Mouse (Mus musculus): ENCODE measurements around the gene Apip. TPM values are rescaled to one million over a fixed set of nuclear protein-coding genes. Genes with fewer than 3 reads are reported as not detected.

Gene Apip
- polyA plus RNA-seq, 1 experiment from 2014 or later, result 57.3 TPM

GRCm38 (mm10) chr2:103106172-103106571, 32.7 kb downstream of the Apip start:
- Histone ChIP-seq H3K4me2 (no peak overlapping the region), H3K27ac (replicated peaks) (no peak overlapping the region), H3K27me3 (replicated peaks) (no peaks in the 10 kb centered on the region), H3K36me3 (no peaks in the 10 kb centered on the region), H3K9ac (replicated peaks) (no peak overlapping the region), H3K4me3 (replicated peaks) (no peak overlapping the region), H3K9me3 (replicated peaks) (no peaks in the 10 kb centered on the region), H3K4me1 (no peaks in the 10 kb centered on the region)
- no peak for ATAC-seq (ENCODE audit: low FRiP score)
- 93% methylated on average over 2 of the region's 2 CpGs for WGBS

GRCm38 (mm10) chr2:103111669-103112068, 38.2 kb downstream of the Apip start:
- 72% methylated on average over 8 of the region's 8 CpGs for WGBS
- H3K27me3 ChIP-seq (replicated peaks), result no peaks in the 10 kb centered on the region
- no peak overlapping the region for H3K27ac ChIP-seq (replicated peaks)
- no peaks in the 10 kb centered on the region for H3K36me3 ChIP-seq
- no peak overlapping the region for H3K9ac ChIP-seq (replicated peaks)
- no peak overlapping the region for H3K4me2 ChIP-seq
- H3K4me1 ChIP-seq, result no peaks in the 10 kb centered on the region
- H3K9me3 ChIP-seq (replicated peaks), result no peaks in the 10 kb centered on the region
- no peak overlapping the region for H3K4me3 ChIP-seq (replicated peaks)
- no peak for ATAC-seq (ENCODE audit: low FRiP score)

- H3K27ac ChIP-seq (replicated peaks), result no peak overlapping the region
- H3K27me3 ChIP-seq (replicated peaks), result no peaks in the 10 kb centered on the region
- H3K4me2 ChIP-seq, result no peak overlapping the region
- no peaks in the 10 kb centered on the region for H3K4me1 ChIP-seq
- no peaks in the 10 kb centered on the region for H3K36me3 ChIP-seq
- ATAC-seq (ENCODE audit: low FRiP score), result no peak
- H3K9ac ChIP-seq (replicated peaks), result no peak overlapping the region
- 66% methylated on average over 5 of the region's 5 CpGs for WGBS
- no peaks in the 10 kb centered on the region for H3K9me3 ChIP-seq (replicated peaks)
- H3K4me3 ChIP-seq (replicated peaks), result no peak overlapping the region
These were observed 43.7 kb downstream of the Apip start for GRCm38 (mm10) chr2:103117212-103117611.

- Histone ChIP-seq H3K27me3 (replicated peaks) (no peaks in the 10 kb centered on the region), H3K4me2 (no peak overlapping the region)
- ATAC-seq (ENCODE audit: low FRiP score), result no peak
These were observed 45.1 kb downstream of the Apip start for GRCm38 (mm10) chr2:103118324-103119196.

GRCm38 (mm10) chr2:103119197-103119854, 45.9 kb downstream of the Apip start:
- 71% methylated on average over 7 of the region's 7 CpGs for WGBS
- no peak for ATAC-seq (ENCODE audit: low FRiP score)
- Histone ChIP-seq H3K4me3 (replicated peaks) (no peak overlapping the region), H3K9me3 (replicated peaks) (no peaks in the 10 kb centered on the region), H3K36me3 (no peaks in the 10 kb centered on the region), H3K27me3 (replicated peaks) (no peaks in the 10 kb centered on the region), H3K4me2 (no peak overlapping the region), H3K27ac (replicated peaks) (no peak overlapping the region), H3K4me1 (no peaks in the 10 kb centered on the region), H3K9ac (replicated peaks) (no peak overlapping the region)

More at GRCm38 (mm10) chr2:103118324-103119196, 45.1 kb downstream of the Apip start:
- no peaks in the 10 kb centered on the region for H3K4me1 ChIP-seq
- H3K27ac ChIP-seq (replicated peaks), result no peak overlapping the region
- H3K36me3 ChIP-seq, result no peaks in the 10 kb centered on the region
- H3K9ac ChIP-seq (replicated peaks), result no peak overlapping the region
- H3K4me3 ChIP-seq (replicated peaks), result no peak overlapping the region
- H3K9me3 ChIP-seq (replicated peaks), result no peaks in the 10 kb centered on the region
- 62% methylated on average over 6 of the region's 6 CpGs for WGBS

GRCm38 (mm10) chr2:103129676-103130075, 56.2 kb downstream of the Apip start:
- Histone ChIP-seq H3K4me1 (no peaks in the 10 kb centered on the region), H3K27me3 (replicated peaks) (no peaks in the 10 kb centered on the region), H3K9ac (replicated peaks) (no peak overlapping the region), H3K36me3 (no peaks in the 10 kb centered on the region), H3K27ac (replicated peaks) (no peak overlapping the region), H3K4me3 (replicated peaks) (no peak overlapping the region), H3K4me2 (no peak overlapping the region), H3K9me3 (replicated peaks) (no peaks in the 10 kb centered on the region)
- ATAC-seq (ENCODE audit: low FRiP score), result no peak
- 93% methylated on average over 2 of the region's 2 CpGs for WGBS

- no peak overlapping the region for H3K9ac ChIP-seq (replicated peaks)
- H3K4me1 ChIP-seq, result no peaks in the 10 kb centered on the region
- no peaks in the 10 kb centered on the region for H3K27me3 ChIP-seq (replicated peaks)
- no peak overlapping the region for H3K27ac ChIP-seq (replicated peaks)
- no peaks in the 10 kb centered on the region for H3K9me3 ChIP-seq (replicated peaks)
- H3K36me3 ChIP-seq, result no peaks in the 10 kb centered on the region
- no peak overlapping the region for H3K4me3 ChIP-seq (replicated peaks)
- ATAC-seq (ENCODE audit: low FRiP score), result no peak
- H3K4me2 ChIP-seq, result no peak overlapping the region
- 38% methylated on average over 4 of the region's 4 CpGs for WGBS
These were observed 57.7 kb downstream of the Apip start for GRCm38 (mm10) chr2:103131145-103131544.

GRCm38 (mm10) chr2:103138529-103139265, 65.2 kb downstream of the Apip start:
- no peak overlapping the region for H3K27ac ChIP-seq (replicated peaks)
- no peak for ATAC-seq (ENCODE audit: low FRiP score)
- no peak overlapping the region for H3K9ac ChIP-seq (replicated peaks)
- no peaks in the 10 kb centered on the region for H3K36me3 ChIP-seq
- 68% methylated on average over 8 of the region's 8 CpGs for WGBS
- H3K4me2 ChIP-seq, result no peak overlapping the region
- no peaks in the 10 kb centered on the region for H3K27me3 ChIP-seq (replicated peaks)
- H3K4me1 ChIP-seq, result no peaks in the 10 kb centered on the region
- no peaks in the 10 kb centered on the region for H3K9me3 ChIP-seq (replicated peaks)
- no peak overlapping the region for H3K4me3 ChIP-seq (replicated peaks)

Other genes with a start within 250 kb of the Apip start
- gene Cd44, start 172.0 kb upstream of the Apip start, polyA plus RNA-seq (2015; fragmentation: Nextera tagmentation; extraction: Ambion mirVana), result 6.9 and 9.8 TPM in 2 replicates
- gene Pdhx, start 162 bp upstream of the Apip start, polyA plus RNA-seq (2015; fragmentation: Nextera tagmentation; extraction: Ambion mirVana), result 70.6 and 74.0 TPM in 2 replicates
- gene Ehf, start 229.6 kb downstream of the Apip start, polyA plus RNA-seq (2015; fragmentation: Nextera tagmentation; extraction: Ambion mirVana), result 2.8 TPM in 1 of 2 replicates, not detected in the other

Data from neural tube, embryonic 15.5 days (tissue).